Mouse (Mus musculus) MEL (cell line): ENCODE data around the gene Mapre1. TPM values are rescaled to one million over a fixed set of nuclear protein-coding genes. Genes with fewer than 3 reads are reported as not detected.

Source experiments
- DNase-seq: peaks from one replicate; pipeline ENCODE4 v3.0.0; 2011; ENCODE audit warnings: low read depth, low spot score
- H3K27ac ChIP-seq: 2 replicates; pipeline ENCODE4 v1.5.1; 2012; ENCODE audit warnings: low read depth, mild to moderate bottlenecking, control low read depth, low read length, moderate library complexity; ENCODE audit not compliant: control insufficient read depth
- H3K27me3 ChIP-seq, 2 experiments: fragments of 150-350 bp in 1 of 2; sonication (generic) in 1 of 2; 2 replicates each; pipeline ENCODE4 v1.6.1; 2012; ENCODE audit warnings: low read length in 2 of 2, mild to moderate bottlenecking in 2 of 2, improper control_type of control experiment in 1 of 2, moderate library complexity in 1 of 2; ENCODE audit not compliant: insufficient read depth in 2 of 2, control insufficient read depth in 1 of 2
- H3K36me3 ChIP-seq, 2 experiments: 2 replicates each; pipeline ENCODE4 v1.6.1; 2012 to 2014; ENCODE audit warnings: low read length in 2 of 2, improper control_type of control experiment in 1 of 2, inconsistent platforms in 1 of 2, mild to moderate bottlenecking in 1 of 2; ENCODE audit not compliant: insufficient read depth in 2 of 2, control insufficient read depth in 1 of 2
- H3K4me1 ChIP-seq, 2 experiments: fragments of 150-350 bp in 1 of 2; sonication (generic) in 1 of 2; 2 replicates each; pipeline ENCODE4 v1.6.1; 2012; ENCODE audit warnings: low read length in 2 of 2, improper control_type of control experiment in 1 of 2, mild to moderate bottlenecking in 1 of 2; ENCODE audit not compliant: insufficient read depth in 2 of 2, control insufficient read depth in 1 of 2
- H3K4me3 ChIP-seq, 2 experiments: fragments of 150-350 bp in 1 of 2; sonication (generic) in 1 of 2; 2 replicates each; pipeline ENCODE4 v1.5.1; 2012; ENCODE audit warnings: low read depth in 2 of 2, low read length in 2 of 2, mild to moderate bottlenecking in 2 of 2, moderate library complexity in 2 of 2, control low read depth in 1 of 2, improper control_type of control experiment in 1 of 2; ENCODE audit not compliant: control insufficient read depth in 1 of 2, insufficient read depth in 1 of 2
- H3K79me2 ChIP-seq: 2 replicates; pipeline ENCODE4 v1.6.1; 2012; ENCODE audit warnings: mild to moderate bottlenecking, low read length, moderate library complexity; ENCODE audit not compliant: control insufficient read depth, poor library complexity, insufficient read depth
- H3K9ac ChIP-seq: 2 replicates; pipeline ENCODE4 v1.6.1; 2012; ENCODE audit warnings: low read depth, mild to moderate bottlenecking, control low read depth, low read length, moderate library complexity; ENCODE audit not compliant: control insufficient read depth, poor library complexity, severe bottlenecking
- H3K9me3 ChIP-seq: fragments of 150-350 bp; sonication (generic); replicated peaks from 2 replicates; pipeline ENCODE4 v1.6.1; 2012; ENCODE audit warnings: mild to moderate bottlenecking, low read length, improper control_type of control experiment, moderate library complexity; ENCODE audit not compliant: insufficient read depth
- CHD1 ChIP-seq: IDR thresholded peaks from 2 replicates; pipeline ENCODE4 v1.6.1; 2012; ENCODE audit warnings: low read depth, mild to moderate bottlenecking, inconsistent platforms, low read length, improper control_type of control experiment
- CHD2 ChIP-seq: IDR thresholded peaks from 2 replicates; pipeline ENCODE4 v1.6.1; 2011; ENCODE audit warnings: low read length, improper control_type of control experiment
- CTCF ChIP-seq, 3 experiments: IDR thresholded peaks in 2 of 3; conservative IDR thresholded peaks in 1 of 3; 2 replicates each; pipeline ENCODE4 v1.5.1; 2011 to 2012; ENCODE audit warnings: low read length in 3 of 3, low read depth in 2 of 3, mild to moderate bottlenecking in 2 of 3, improper control_type of control experiment in 1 of 3, inconsistent platforms in 1 of 3, mixed read lengths in 1 of 3, moderate library complexity in 1 of 3; ENCODE audit not compliant: control insufficient read depth in 1 of 3, insufficient read depth in 1 of 3, poor library complexity in 1 of 3, severe bottlenecking in 1 of 3
- E2F4 ChIP-seq: IDR thresholded peaks from 2 replicates; pipeline ENCODE4 v1.6.1; 2011; ENCODE audit warnings: low read depth, low read length, improper control_type of control experiment, borderline replicate concordance
- ELF1 ChIP-seq: IDR thresholded peaks from 2 replicates; pipeline ENCODE4 v1.6.1; 2014; ENCODE audit warnings: low read depth, mild to moderate bottlenecking, inconsistent platforms, low read length, improper control_type of control experiment, moderate library complexity
- EP300 ChIP-seq, 2 experiments: IDR thresholded peaks; 2 replicates each; pipeline ENCODE4 v1.6.1; 2011; ENCODE audit warnings: improper control_type of control experiment in 2 of 2, low read length in 2 of 2, low read depth in 1 of 2, mild to moderate bottlenecking in 1 of 2
- ETS1 ChIP-seq: IDR thresholded peaks from 2 replicates; pipeline ENCODE4 v1.6.1; 2012; ENCODE audit warnings: low read depth, mild to moderate bottlenecking, inconsistent platforms, low read length, improper control_type of control experiment, moderate library complexity
- GATA1 ChIP-seq: IDR thresholded peaks from 2 replicates; pipeline ENCODE4 v1.6.1; 2011; ENCODE audit warnings: low read depth, low read length, improper control_type of control experiment
- HCFC1 ChIP-seq: IDR thresholded peaks from 2 replicates; pipeline ENCODE4 v1.6.1; 2012; ENCODE audit warnings: low read depth, mild to moderate bottlenecking, inconsistent platforms, low read length, improper control_type of control experiment, moderate library complexity
- JUND ChIP-seq: IDR thresholded peaks from 2 replicates; pipeline ENCODE4 v1.6.1; 2011; ENCODE audit warnings: low read depth, mild to moderate bottlenecking, improper control_type of control experiment, low read length
- KAT2A ChIP-seq: conservative IDR thresholded peaks from 2 replicates; pipeline ENCODE4 v1.6.1; 2012; ENCODE audit warnings: low read depth, low read length, improper control_type of control experiment, inconsistent platforms
- MAFK ChIP-seq: IDR thresholded peaks from 2 replicates; pipeline ENCODE4 v1.6.1; 2011; ENCODE audit warnings: low read depth, mild to moderate bottlenecking, low read length, improper control_type of control experiment, borderline replicate concordance
- MAX ChIP-seq: IDR thresholded peaks from 2 replicates; pipeline ENCODE4 v1.6.1; 2011; ENCODE audit warnings: low read length, improper control_type of control experiment
- MAZ ChIP-seq: IDR thresholded peaks from 2 replicates; pipeline ENCODE4 v1.6.1; 2012; ENCODE audit warnings: low read depth, mild to moderate bottlenecking, inconsistent platforms, low read length, improper control_type of control experiment
- MEF2A ChIP-seq: IDR thresholded peaks from 2 replicates; pipeline ENCODE4 v1.6.1; 2014; ENCODE audit warnings: low read depth, mild to moderate bottlenecking, inconsistent platforms, low read length, improper control_type of control experiment; ENCODE audit not compliant: poor library complexity, insufficient replicate concordance, severe bottlenecking; ENCODE audit errors: extremely low read depth
- MXI1 ChIP-seq: IDR thresholded peaks from 2 replicates; pipeline ENCODE4 v1.6.1; 2011; ENCODE audit warnings: mild to moderate bottlenecking, low read depth, low read length, improper control_type of control experiment
- MYB ChIP-seq: IDR thresholded peaks from 2 replicates; pipeline ENCODE4 v1.6.1; 2011; ENCODE audit warnings: mild to moderate bottlenecking, low read depth, low read length, improper control_type of control experiment
- MYC ChIP-seq: IDR thresholded peaks from 2 replicates; pipeline ENCODE4 v1.6.1; 2011; ENCODE audit warnings: low read depth, mild to moderate bottlenecking, low read length, improper control_type of control experiment, moderate library complexity
- NELFE ChIP-seq: IDR thresholded peaks from 2 replicates; pipeline ENCODE4 v1.6.1; 2011; ENCODE audit warnings: low read depth, low read length, improper control_type of control experiment
- NRF1 ChIP-seq: IDR thresholded peaks from 2 replicates; pipeline ENCODE4 v1.6.1; 2014; ENCODE audit warnings: low read depth, mild to moderate bottlenecking, inconsistent platforms, low read length, improper control_type of control experiment, moderate library complexity; ENCODE audit not compliant: poor library complexity, insufficient read depth, severe bottlenecking
- POLR2A ChIP-seq, 2 experiments: IDR thresholded peaks; 2 replicates each; pipeline ENCODE4 v1.6.1; 2011 to 2012; ENCODE audit warnings: low read length in 2 of 2, mild to moderate bottlenecking in 2 of 2, control low read depth in 1 of 2, improper control_type of control experiment in 1 of 2, low read depth in 1 of 2, moderate library complexity in 1 of 2; ENCODE audit not compliant: control insufficient read depth in 1 of 2, insufficient read depth in 1 of 2, poor library complexity in 1 of 2
- POLR2AphosphoS2 ChIP-seq: IDR thresholded peaks from 2 replicates; pipeline ENCODE4 v1.6.1; 2011; ENCODE audit warnings: low read length, improper control_type of control experiment
- POLR2AphosphoS5 ChIP-seq: IDR thresholded peaks from 2 replicates; pipeline ENCODE4 v1.6.1; 2012; ENCODE audit warnings: low read depth, borderline replicate concordance, mild to moderate bottlenecking, inconsistent platforms, low read length, moderate library complexity, mixed read lengths
- RAD21 ChIP-seq: IDR thresholded peaks from 2 replicates; pipeline ENCODE4 v1.6.1; 2011; ENCODE audit warnings: mild to moderate bottlenecking, low read depth, low read length, improper control_type of control experiment
- RCOR1 ChIP-seq: IDR thresholded peaks from 2 replicates; pipeline ENCODE4 v1.6.1; 2012; ENCODE audit warnings: low read depth, mild to moderate bottlenecking, inconsistent platforms, low read length, improper control_type of control experiment
- SIN3A ChIP-seq: IDR thresholded peaks from 2 replicates; pipeline ENCODE4 v1.6.1; 2012; ENCODE audit warnings: low read length, improper control_type of control experiment, inconsistent platforms
- SMC3 ChIP-seq: IDR thresholded peaks from 2 replicates; pipeline ENCODE4 v1.6.1; 2011; ENCODE audit warnings: low read depth, low read length, improper control_type of control experiment
- TBP ChIP-seq: IDR thresholded peaks from 2 replicates; pipeline ENCODE4 v1.8.0; 2011; ENCODE audit warnings: low read depth, low read length, improper control_type of control experiment
- TCF12 ChIP-seq: IDR thresholded peaks from 2 replicates; pipeline ENCODE4 v1.6.1; 2014; ENCODE audit warnings: low read depth, mild to moderate bottlenecking, inconsistent platforms, low read length, improper control_type of control experiment, moderate library complexity
- UBTF ChIP-seq: IDR thresholded peaks from 2 replicates; pipeline ENCODE4 v1.6.1; 2012; ENCODE audit warnings: low read depth, mild to moderate bottlenecking, inconsistent platforms, low read length, improper control_type of control experiment, moderate library complexity, borderline replicate concordance; ENCODE audit not compliant: insufficient read depth
- USF1 ChIP-seq: IDR thresholded peaks from 2 replicates; pipeline ENCODE4 v1.6.1; 2014; ENCODE audit warnings: low read depth, mild to moderate bottlenecking, inconsistent platforms, low read length, improper control_type of control experiment, moderate library complexity
- USF2 ChIP-seq, 2 experiments: IDR thresholded peaks; 2 replicates each; pipeline ENCODE4 v1.6.1; 2011 to 2012; ENCODE audit warnings: improper control_type of control experiment in 2 of 2, low read length in 2 of 2, borderline replicate concordance in 1 of 2, inconsistent platforms in 1 of 2, low read depth in 1 of 2, mild to moderate bottlenecking in 1 of 2; ENCODE audit not compliant: insufficient read depth in 1 of 2
- ZC3H11A ChIP-seq: IDR thresholded peaks from 2 replicates; pipeline ENCODE4 v1.6.1; 2012; ENCODE audit warnings: low read depth, mild to moderate bottlenecking, inconsistent platforms, low read length, improper control_type of control experiment
- ZKSCAN1 ChIP-seq: IDR thresholded peaks from 2 replicates; pipeline ENCODE4 v1.6.1; 2012; ENCODE audit warnings: low read depth, mild to moderate bottlenecking, inconsistent platforms, low read length, improper control_type of control experiment, moderate library complexity
- ZMIZ1 ChIP-seq: IDR thresholded peaks from 2 replicates; pipeline ENCODE4 v1.6.1; 2012; ENCODE audit warnings: low read depth, mild to moderate bottlenecking, inconsistent platforms, low read length, improper control_type of control experiment, moderate library complexity
- ZNF384 ChIP-seq: IDR thresholded peaks from 2 replicates; pipeline ENCODE4 v1.6.1; 2012; ENCODE audit warnings: low read depth, mild to moderate bottlenecking, inconsistent platforms, low read length, improper control_type of control experiment
- polyA plus RNA-seq, 2 experiments: library from polyadenylated mRNA; stranded (reverse) in 1 of 2; unstranded in 1 of 2; fragments of >175 nt in 1 of 2; fragments of >200 nt in 1 of 2; gene quantifications; 2 replicates each; pipeline versions ENCODE4 v1.2.1 to v1.2.4; 2012; ENCODE audit warnings: low replicate concordance in 2 of 2, low read depth in 1 of 2; ENCODE audit not compliant: insufficient read length in 2 of 2, insufficient read depth in 1 of 2, missing spikeins in 1 of 2
- total RNA-seq: library from RNA; depleted of rRNA; stranded (reverse); fragments of 300-350 nt; gene quantifications from 2 replicates; pipeline ENCODE4 v1.2.3, GENCODE M21; 2012

Gene Mapre1
- total and polyA plus RNA-seq, 3 experiments = 57.7 to 94.8 TPM; not detected in 1

- DNase-seq = peak; percentile 91
- Histone ChIP-seq H3K79me2 (no peaks in the 10 kb centered on the region; the same call in 1 of the 2 replicates), H3K4me3 (peak overlapping the region; percentile 60 to 66), H3K4me1 (peaks cover 13 to 25% of the 10 kb centered on the region in 2 experiments), H3K36me3 (peaks cover 0 to 16% of the 10 kb centered on the region in 2 experiments; a peak in 2 of 4 replicates), H3K27me3 (no peaks in the 10 kb centered on the region), H3K27ac (peak overlapping the region; percentile 68), H3K9ac (peak overlapping the region; percentile 79), H3K9me3 (no peaks in the 10 kb centered on the region)
- TF ChIP-seq E2F4 = no peak
- TF ChIP-seq NRF1 = no peak
- no peak for TF ChIP-seq ELF1
- TF ChIP-seq JUND = no peak
- TF ChIP-seq CTCF (IDR thresholded peaks at IDR 0.05 in 2 of 3, conservative IDR thresholded peaks at IDR 0.05 in 1 of 3; ENCODE audit: control insufficient read depth in 1 of 3, insufficient read depth in 1 of 3, low read depth in 2 of 3, low read length in 3 of 3, poor library complexity in 1 of 3, severe bottlenecking in 1 of 3) = no peak
- peak; percentile 40; the same call in 1 of the 2 replicates for TF ChIP-seq ZMIZ1
- no peak for TF ChIP-seq TCF12
- TF ChIP-seq TBP = 0 out of 2 replicates have a peak, but pooled peaks have one; percentile 26
- TF ChIP-seq UBTF = no peak
- TF ChIP-seq POLR2AphosphoS5 = no peak
- TF ChIP-seq POLR2A (IDR thresholded peaks at IDR 0.05; ENCODE audit: control insufficient read depth in 1 of 2, insufficient read depth in 1 of 2, low read depth in 1 of 2, low read length in 2 of 2, poor library complexity in 1 of 2) = peak in 1 of 2 experiments; percentile 82; a peak in 2 of 4 replicates
- peak; percentile 98 for TF ChIP-seq MYC
- TF ChIP-seq GATA1 = no peak
- TF ChIP-seq HCFC1 = no peak
- no peak for TF ChIP-seq SMC3
- TF ChIP-seq ETS1 = no peak
- peak; percentile 97 for TF ChIP-seq MAX
- no peak for TF ChIP-seq CHD2
- peak; percentile 79 for TF ChIP-seq USF1
- no peak for TF ChIP-seq ZNF384
- no peak for TF ChIP-seq ZC3H11A
- TF ChIP-seq USF2 (IDR thresholded peaks at IDR 0.05; ENCODE audit: borderline replicate concordance in 1 of 2, insufficient read depth in 1 of 2, low read depth in 1 of 2, low read length in 2 of 2) = no peak
- TF ChIP-seq RAD21 = no peak
- no peak for TF ChIP-seq CHD1
- no peak for TF ChIP-seq EP300 (IDR thresholded peaks at IDR 0.05; ENCODE audit: low read depth in 1 of 2, low read length in 2 of 2)
- peak; percentile 99 for TF ChIP-seq MXI1
- TF ChIP-seq RCOR1 = 0 out of 2 replicates have a peak, but pooled peaks have one; percentile 39
- peak; percentile 54 for TF ChIP-seq NELFE
- TF ChIP-seq POLR2AphosphoS2 = peak; percentile 65; the same call in 1 of the 2 replicates
- TF ChIP-seq MEF2A = no peak
- no peak for TF ChIP-seq MYB
- peak; percentile 92 for TF ChIP-seq SIN3A
- no peak for TF ChIP-seq ZKSCAN1
- TF ChIP-seq MAFK = no peak
- TF ChIP-seq KAT2A = no peak
- TF ChIP-seq MAZ = no peak; the same call in 1 of the 2 replicates
Observed at GRCm38 (mm10) chr2:153778638-153779362, 37.7 kb downstream of the Mapre1 start.
